Comparison of ENCODE assay signal across 9 mouse cellular contexts in the genomic region with DNA sequence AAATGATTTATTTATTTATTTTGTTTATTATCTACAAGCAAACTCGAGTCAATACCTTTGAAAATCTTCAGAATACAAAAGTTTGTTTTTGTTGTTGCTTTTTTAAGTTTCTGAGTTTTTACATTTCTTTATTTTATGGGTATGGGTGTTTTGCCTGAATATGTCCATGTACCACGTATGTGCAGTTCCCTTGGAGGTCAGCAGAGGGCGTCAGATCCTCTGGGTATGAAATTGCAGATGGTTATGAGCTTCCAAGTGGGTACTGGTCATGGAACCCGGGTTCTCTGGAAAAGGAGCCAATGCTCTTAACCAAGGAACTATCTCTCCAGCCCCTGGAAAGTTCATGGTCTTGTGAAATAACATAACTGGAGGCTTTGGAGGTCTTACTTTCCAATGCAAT. TPM values are rescaled to one million over a fixed set of nuclear protein-coding genes. Genes with fewer than 3 reads are reported as not detected.
DNase-seq lines count a peak whose midpoint lies in the region; TF ChIP-seq lines count a peak whose summit lies in the region.
"Had no signal": no experiment of that assay in that cellular context is flagged by ENCODE, and none has a peak within 500 bp of the region (broad histone marks: within the 10 kb centered on the region; RNA-seq: fewer than 3 reads in every experiment).

No protein-coding gene starts in this region.

- TF ChIP-seq CTCF in left cerebral cortex, adult 2 months (IDR thresholded peaks at IDR 0.05), result peak; percentile 42

- intact Hi-C loops in left cerebral cortex, adult 2 months (cut with DNase I), result loop anchor here (5.0 to 10.0 kb wide), 3 partner anchors 81 to 352 kb away; partner anchors contain the start of gene Fnip1
- intact Hi-C loops in left cerebral cortex, postnatal 25 days (cut with DNase I), result loop anchor here (10.0 kb wide), 1 partner anchor 168 kb away; the partner anchor contains the start of gene Rapgef6
- intact Hi-C loops in left cerebral cortex, postnatal 10 days (cut with DNase I), result no loop called here

- DNase-seq in adrenal gland, postnatal 10 days, result peak; percentile 20
- DNase-seq in adrenal gland, adult 8-10 months, result no peak
- DNase-seq in left cerebral cortex, adult 2 months (ENCODE audit: extremely low spot score in 1 of 2, low spot score in 2 of 2), result no peak
- no peak for DNase-seq in left cerebral cortex, postnatal 25 days (ENCODE audit: low spot score in 2 of 2)
- peak; percentile 30 for DNase-seq in c-Kit-positive CD71-positive TER-119-negative erythroid progenitor cells, embryonic 14.5 days (ENCODE audit: low read depth)
- peak; percentile 31 for DNase-seq in testis, postnatal 14 days (ENCODE audit: low spot score)
- no peak for DNase-seq in cerebellum, adult 9-10 months
- DNase-seq in left cerebral cortex, postnatal 10 days (ENCODE audit: extremely low spot score in 1 of 2, low spot score in 2 of 2), result no peak

- no peak overlapping the region for H3K27ac ChIP-seq in left cerebral cortex, adult 2 months
- H3K27ac ChIP-seq: hindbrain, embryonic 13.5 days had no signal

- no peak overlapping the region for H3K4me3 ChIP-seq in left cerebral cortex, adult 2 months
- H3K4me3 ChIP-seq: hindbrain, embryonic 13.5 days had no signal

RNA-seq across cellular contexts. Expression of gene Meikin, which starts 13.8 kb away (rescaled TPM):
- not detected for total RNA-seq in adrenal gland, postnatal 10 days (2021)
- not detected for total RNA-seq in adrenal gland, adult 8-10 months (2022)
- not detected for total RNA-seq in left cerebral cortex, adult 2 months (2021)
- total RNA-seq in left cerebral cortex, postnatal 25 days (2021), result not detected
- not detected for total RNA-seq in left cerebral cortex, postnatal 10 days (2021)

RNA-seq across cellular contexts. Expression of gene Acsl6, which starts 53.1 kb away (rescaled TPM):
- 1 to 10 TPM; 2.2 to 3.6 TPM for total RNA-seq in adrenal gland, postnatal 10 days (2021)
- total RNA-seq in adrenal gland, adult 8-10 months (2022), result 10 to 100 TPM in 1 of 4 experiments, 1 to 10 TPM in 3; 8.0 to 11.3 (median 8.6) TPM
- 100 to 1,000 TPM; 200 to 201 TPM for total RNA-seq in left cerebral cortex, adult 2 months (2021)
- 100 to 1,000 TPM; 196 to 210 TPM for total RNA-seq in left cerebral cortex, postnatal 25 days (2021)
- 100 to 1,000 TPM; 134 to 136 TPM for total RNA-seq in left cerebral cortex, postnatal 10 days (2021)

Comparison
In these comparisons a context has a peak if more than half of its experiments do, and no peak if none do; other contexts are left out.
1. DNase-seq: peak in adrenal gland, postnatal 10 days (single experiment), c-Kit-positive CD71-positive TER-119-negative erythroid progenitor cells, embryonic 14.5 days (single experiment) and testis, postnatal 14 days (single experiment); none in adrenal gland, adult 8-10 months (single experiment), left cerebral cortex, adult 2 months (0 of 2), left cerebral cortex, postnatal 25 days (0 of 2), cerebellum, adult 9-10 months (single experiment) and left cerebral cortex, postnatal 10 days (0 of 2).
2. RNA of gene Acsl6, which starts 53.1 kb away (total RNA-seq): 196 to 210 TPM in left cerebral cortex, postnatal 25 days, 200 to 201 TPM in left cerebral cortex, adult 2 months and 134 to 136 TPM in left cerebral cortex, postnatal 10 days; 8.0 to 11.3 TPM in adrenal gland, adult 8-10 months and 2.2 to 3.6 TPM in adrenal gland, postnatal 10 days; every median in the first group is over 10 times any median in the second.